Mouse (Mus musculus) heart, adult 2 months (tissue): Measurements from ENCODE around the gene Rtraf. TPM values are rescaled to one million over a fixed set of nuclear protein-coding genes. Genes with fewer than 3 reads are reported as not detected.
A peak's percentile ranks its signal among the peaks of the same experiment; 100 is the strongest.

ENCODE experiments used
- DNase-seq, 2 experiments: peaks; one replicate each; pipeline ENCODE4 v3.0.0; 2021
- H3K27ac ChIP-seq: fragments of 200-600 bp; 2 replicates; pipeline ENCODE4 v1.8.1; 2022
- H3K27me3 ChIP-seq: fragments of 200-500 bp; 2 replicates; pipeline ENCODE4 v1.6.1; 2012; ENCODE audit warnings: mild to moderate bottlenecking, low read length, inconsistent platforms, mixed read lengths; ENCODE audit not compliant: control insufficient read depth, insufficient read depth
- H3K36me3 ChIP-seq: fragments of 200-500 bp; 2 replicates; pipeline ENCODE4 v1.6.1; 2012; ENCODE audit warnings: low read length, inconsistent platforms; ENCODE audit not compliant: control insufficient read depth, insufficient read depth
- H3K4me1 ChIP-seq: fragments of 200-500 bp; 2 replicates; pipeline ENCODE4 v1.6.1; 2011; ENCODE audit warnings: low read length; ENCODE audit not compliant: control insufficient read depth, insufficient read depth
- H3K4me3 ChIP-seq: fragments of 200-600 bp; 2 replicates; pipeline ENCODE4 v1.8.1; 2022
- H3K79me2 ChIP-seq: fragments of 200-500 bp; replicated peaks from 2 replicates; pipeline ENCODE4 v1.6.1; 2012; ENCODE audit warnings: mild to moderate bottlenecking, inconsistent platforms, low read length, moderate library complexity, mixed read lengths; ENCODE audit not compliant: control insufficient read depth, insufficient read depth
- H3K9ac ChIP-seq: fragments of 200-500 bp; 2 replicates; pipeline ENCODE4 v1.6.1; 2012; ENCODE audit warnings: low read depth, mild to moderate bottlenecking, control low read depth, inconsistent platforms, low read length, mixed read lengths
- CTCF ChIP-seq: fragments of 200-600 bp; IDR thresholded peaks from 2 replicates; pipeline ENCODE4 v1.8.1; 2022; ENCODE audit warnings: antibody characterized with exemption, mild to moderate bottlenecking, moderate library complexity
- EP300 ChIP-seq: fragments of 200-500 bp; IDR thresholded peaks from 2 replicates; pipeline ENCODE4 v1.6.1; 2011; ENCODE audit warnings: low read depth, low read length, control low read depth; ENCODE audit not compliant: insufficient read depth
- POLR2A ChIP-seq: fragments of 200-500 bp; IDR thresholded peaks from 2 replicates; pipeline ENCODE4 v1.6.1; 2011; ENCODE audit warnings: mild to moderate bottlenecking, low read depth, low read length, control low read depth; ENCODE audit not compliant: insufficient read depth
- WGBS: fragments of 180-500 bp; shearing (Covaris S2); methylation state at CpG from one replicate; pipeline ENCODE4 v1.1.7; 2018; 5-methylcytosine and 5-hydroxymethylcytosine counted together
- intact Hi-C: fragments of 180-260 bp; cut with DNase I; formaldehyde crosslinking; loops from one replicate; pipeline ENCODE4 v1.15.1; 2025
- polyA plus RNA-seq: library from polyadenylated mRNA; depleted of rRNA; stranded (reverse); fragments of >200 nt; gene quantifications from 2 replicates; pipeline ENCODE4 v1.2.3, GENCODE M21; 2012; rRNA removed
- total RNA-seq, 2 experiments: library from RNA; stranded (reverse); gene quantifications; 2 replicates each; pipeline ENCODE4 v1.2.3; 2021

Gene Rtraf
- total and polyA plus RNA-seq, 3 experiments, result 33.1 to 71.3 (median 56.8) TPM

DNA sequence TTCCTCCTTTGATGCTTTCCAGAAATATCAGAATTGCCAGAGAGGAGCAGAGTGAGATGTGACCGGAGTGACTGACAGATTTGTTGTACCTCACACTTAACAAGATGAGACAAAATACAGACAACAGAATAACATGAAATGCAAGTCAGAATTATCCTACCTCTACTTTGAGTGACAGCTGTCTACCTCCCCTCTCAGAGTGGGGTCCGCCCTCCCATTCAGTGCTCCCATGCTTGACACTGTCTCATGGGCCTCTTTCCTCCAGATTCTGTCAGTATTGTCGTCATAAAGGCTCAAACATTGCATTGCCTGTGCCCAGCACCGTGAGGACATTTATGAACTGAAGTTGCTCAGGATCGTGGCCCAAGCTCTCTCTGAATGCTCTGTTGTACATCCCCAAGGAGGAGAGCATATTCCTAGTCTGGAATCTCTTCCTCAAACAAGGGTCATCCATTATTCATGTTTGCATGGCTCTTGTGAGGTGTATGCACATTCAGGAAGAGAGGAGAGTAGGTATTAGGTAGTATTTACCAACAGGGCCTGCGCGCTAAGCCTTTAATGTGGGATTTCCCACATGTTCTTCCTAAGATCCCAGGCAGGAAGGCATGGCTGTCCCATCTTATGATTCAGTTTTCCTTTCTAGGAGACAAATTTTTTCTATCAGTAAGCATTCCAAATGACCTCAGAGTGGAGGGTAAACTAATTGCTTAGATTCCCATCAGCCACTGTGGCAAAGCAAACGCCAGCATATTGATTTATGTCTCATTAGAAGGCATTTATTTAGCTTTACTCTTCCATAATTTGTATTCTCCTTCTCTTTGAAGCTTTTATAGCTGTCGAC lies 57.9 kb downstream of the Rtraf start:
- no peak overlapping the region for H3K9ac ChIP-seq
- no peak overlapping the region for H3K27ac ChIP-seq
- H3K36me3 ChIP-seq, result peaks cover 4% of the 10 kb centered on the region
- intact Hi-C loops, result no loop called here
- no peak overlapping the region for H3K4me3 ChIP-seq
- WGBS, result 82% methylated on average over 9 of the region's 9 CpGs
- H3K79me2 ChIP-seq, result no peaks in the 10 kb centered on the region
- no peaks in the 10 kb centered on the region for H3K27me3 ChIP-seq
- peaks cover 12% of the 10 kb centered on the region for H3K4me1 ChIP-seq
- no peak for DNase-seq
- no peak for TF ChIP-seq POLR2A
- TF ChIP-seq CTCF, result no peak
- no peak for TF ChIP-seq EP300

DNA sequence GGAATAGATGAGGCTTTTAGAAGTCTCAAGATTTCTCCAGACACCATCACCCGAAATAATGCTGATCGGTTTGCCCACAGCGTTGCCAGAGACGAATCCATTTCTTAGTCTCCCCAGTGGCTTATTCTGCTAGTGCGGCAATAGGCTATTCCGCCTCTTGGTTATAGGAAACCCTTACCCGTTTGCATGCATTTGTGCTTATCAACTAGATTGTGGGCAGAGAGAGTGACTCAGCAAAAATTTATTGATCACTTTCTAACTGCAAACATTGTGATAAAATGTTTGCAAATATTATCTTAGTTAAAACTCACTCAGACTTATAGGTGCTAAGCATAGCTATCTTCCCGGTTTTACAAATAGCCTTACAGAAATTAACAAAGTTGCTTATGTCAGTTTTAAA lies 59.3 kb downstream of the Rtraf start:
- no peak for DNase-seq
- peaks cover 2% of the 10 kb centered on the region; the same call in 1 of the 2 replicates for H3K36me3 ChIP-seq
- TF ChIP-seq EP300, result no peak
- no peak for TF ChIP-seq CTCF
- TF ChIP-seq POLR2A, result no peak
- 89% methylated on average over 8 of the region's 8 CpGs for WGBS
- peaks cover 9% of the 10 kb centered on the region for H3K4me1 ChIP-seq
- no peak overlapping the region for H3K9ac ChIP-seq
- intact Hi-C loops, result no loop called here
- H3K27me3 ChIP-seq, result no peaks in the 10 kb centered on the region
- H3K4me3 ChIP-seq, result no peak overlapping the region
- H3K27ac ChIP-seq, result no peak overlapping the region; the same call in 1 of the 2 replicates
- H3K79me2 ChIP-seq, result no peaks in the 10 kb centered on the region

- no peak for DNase-seq
- intact Hi-C loops, result loop anchor here (1.0 kb wide), 1 partner anchor 12 kb away; the partner anchor contains the start of gene Nid2
- no peaks in the 10 kb centered on the region for H3K79me2 ChIP-seq
- peaks cover 2% of the 10 kb centered on the region; the same call in 1 of the 2 replicates for H3K36me3 ChIP-seq
- 28% methylated on average over 8 of the region's 8 CpGs for WGBS
- H3K4me1 ChIP-seq, result peaks cover 9% of the 10 kb centered on the region
- H3K27me3 ChIP-seq, result no peaks in the 10 kb centered on the region
- H3K27ac ChIP-seq, result peak overlapping the region; percentile 43
- no peak overlapping the region for H3K9ac ChIP-seq
- no peak overlapping the region for H3K4me3 ChIP-seq
- no peak for TF ChIP-seq CTCF
- no peak for TF ChIP-seq EP300
- no peak for TF ChIP-seq POLR2A
Measured at GRCm38 (mm10) chr14:19763527-19763926, 60.1 kb downstream of the Rtraf start.

GRCm38 (mm10) chr14:19762014-19762413 lies 61.6 kb downstream of the Rtraf start:
- WGBS, result 50% methylated on average over 4 of the region's 4 CpGs
- Histone ChIP-seq H3K79me2 (no peaks in the 10 kb centered on the region; the same call in 1 of the 2 replicates), H3K36me3 (peaks cover 2% of the 10 kb centered on the region; the same call in 1 of the 2 replicates), H3K27me3 (no peaks in the 10 kb centered on the region), H3K4me1 (peaks cover 9% of the 10 kb centered on the region), H3K4me3 (no peak overlapping the region), H3K27ac (no peak overlapping the region), H3K9ac (no peak overlapping the region)
- intact Hi-C loops, result no loop called here
- TF ChIP-seq POLR2A, result no peak
- TF ChIP-seq EP300, result no peak
- TF ChIP-seq CTCF, result no peak
- DNase-seq, result no peak

Other genes with a start within 250 kb of the Rtraf start
- under 1 TPM; 0.20 to 0.52 TPM for gene Gm2237, start 238.7 kb downstream of the Rtraf start, total RNA-seq
- gene Gm2237, start 238.7 kb downstream of the Rtraf start, polyA plus RNA-seq, result 0.97 and 1.0 TPM in 2 replicates
- not detected for gene Gm5458, start 221.2 kb downstream of the Rtraf start, total RNA-seq
- gene Gm5458, start 221.2 kb downstream of the Rtraf start, polyA plus RNA-seq, result not detected in 2 replicates
- gene Nid2, start 72.6 kb downstream of the Rtraf start, total RNA-seq, result 10 to 100 TPM; 21.2 to 21.6 TPM
- gene Nid2, start 72.6 kb downstream of the Rtraf start, polyA plus RNA-seq, result 12.1 and 14.3 TPM in 2 replicates
- gene Gng2, start 153.8 kb upstream of the Rtraf start, total RNA-seq, result 10 to 100 TPM; 13.0 to 14.9 TPM
- gene Gng2, start 153.8 kb upstream of the Rtraf start, polyA plus RNA-seq, result 11.7 and 19.0 TPM in 2 replicates